Mouse (Mus musculus) intestine, postnatal 0 days (tissue): ENCODE data around the gene Txndc11. TPM values are rescaled to one million over a fixed set of nuclear protein-coding genes. Genes with fewer than 3 reads are reported as not detected.
A peak's percentile ranks its signal among the peaks of the same experiment; 100 is the strongest.

Experiments used
- ATAC-seq: fragments of 200-750 bp; cut with Nextera tagmentation; 2 replicates; pipeline ENCODE4 v1.8.0; 2017; ENCODE audit warnings: mild to moderate bottlenecking, moderate TSS enrichment, moderate library complexity
- H3K27ac ChIP-seq: fragments of 300-500 bp; sonication (generic); 2 replicates; pipeline ENCODE4 v1.5.1; 2014; ENCODE audit warnings: mild to moderate bottlenecking, low read depth, low read length, moderate library complexity
- H3K27me3 ChIP-seq: fragments of 300-500 bp; sonication (generic); replicated peaks from 2 replicates; pipeline ENCODE4 v1.6.1; 2014; ENCODE audit warnings: low read length, mixed read lengths; ENCODE audit not compliant: control insufficient read depth, insufficient read depth
- H3K36me3 ChIP-seq: fragments of 300-500 bp; sonication (generic); 2 replicates; pipeline ENCODE4 v1.6.1; 2014; ENCODE audit warnings: mild to moderate bottlenecking, moderate library complexity; ENCODE audit not compliant: control insufficient read depth, insufficient read depth
- H3K4me1 ChIP-seq: fragments of 300-500 bp; sonication (generic); replicated peaks from 2 replicates; pipeline ENCODE4 v1.6.1; 2014; ENCODE audit warnings: antibody characterized with exemption, low read length, mixed read lengths; ENCODE audit not compliant: control insufficient read depth, insufficient read depth
- H3K4me2 ChIP-seq: fragments of 300-500 bp; sonication (generic); replicated peaks from 2 replicates; pipeline ENCODE4 v1.6.1; 2014; ENCODE audit warnings: low read depth, mild to moderate bottlenecking, moderate library complexity
- H3K4me3 ChIP-seq: fragments of 300-500 bp; sonication (generic); 2 replicates; pipeline ENCODE4 v1.5.1; 2014; ENCODE audit warnings: low read depth, low read length
- H3K9ac ChIP-seq: fragments of 300-500 bp; sonication (generic); 2 replicates; pipeline ENCODE4 v1.6.1; 2014; ENCODE audit warnings: mild to moderate bottlenecking, low read depth, low read length
- H3K9me3 ChIP-seq: fragments of 300-500 bp; sonication (generic); 2 replicates; pipeline ENCODE4 v1.6.1; 2016; ENCODE audit warnings: mixed run types; ENCODE audit not compliant: control insufficient read depth
- CTCF ChIP-seq: sonication (generic); IDR thresholded peaks from 2 replicates; pipeline ENCODE4 v1.5.1; 2016; ENCODE audit warnings: low read depth, mild to moderate bottlenecking, control low read depth, antibody characterized with exemption, moderate library complexity
- WGBS: fragments of 180-500 bp; shearing (Covaris S2); extraction: QIAGEN DNeasy Blood & Tissue Kit; methylation state at CpG from one replicate; pipeline ENCODE4 v1.1.7; 2014; 5-methylcytosine and 5-hydroxymethylcytosine counted together
- polyA plus RNA-seq: library from polyadenylated mRNA; unstranded; fragments of >200 nt; fragmentation: Nextera tagmentation; extraction: Ambion mirVana; gene quantifications from 2 replicates; pipeline ENCODE4 v1.2.1, GENCODE M21; 2015

Gene Txndc11
- polyA plus RNA-seq, 1 experiment from 2014 or later = 26.8 TPM

DNA sequence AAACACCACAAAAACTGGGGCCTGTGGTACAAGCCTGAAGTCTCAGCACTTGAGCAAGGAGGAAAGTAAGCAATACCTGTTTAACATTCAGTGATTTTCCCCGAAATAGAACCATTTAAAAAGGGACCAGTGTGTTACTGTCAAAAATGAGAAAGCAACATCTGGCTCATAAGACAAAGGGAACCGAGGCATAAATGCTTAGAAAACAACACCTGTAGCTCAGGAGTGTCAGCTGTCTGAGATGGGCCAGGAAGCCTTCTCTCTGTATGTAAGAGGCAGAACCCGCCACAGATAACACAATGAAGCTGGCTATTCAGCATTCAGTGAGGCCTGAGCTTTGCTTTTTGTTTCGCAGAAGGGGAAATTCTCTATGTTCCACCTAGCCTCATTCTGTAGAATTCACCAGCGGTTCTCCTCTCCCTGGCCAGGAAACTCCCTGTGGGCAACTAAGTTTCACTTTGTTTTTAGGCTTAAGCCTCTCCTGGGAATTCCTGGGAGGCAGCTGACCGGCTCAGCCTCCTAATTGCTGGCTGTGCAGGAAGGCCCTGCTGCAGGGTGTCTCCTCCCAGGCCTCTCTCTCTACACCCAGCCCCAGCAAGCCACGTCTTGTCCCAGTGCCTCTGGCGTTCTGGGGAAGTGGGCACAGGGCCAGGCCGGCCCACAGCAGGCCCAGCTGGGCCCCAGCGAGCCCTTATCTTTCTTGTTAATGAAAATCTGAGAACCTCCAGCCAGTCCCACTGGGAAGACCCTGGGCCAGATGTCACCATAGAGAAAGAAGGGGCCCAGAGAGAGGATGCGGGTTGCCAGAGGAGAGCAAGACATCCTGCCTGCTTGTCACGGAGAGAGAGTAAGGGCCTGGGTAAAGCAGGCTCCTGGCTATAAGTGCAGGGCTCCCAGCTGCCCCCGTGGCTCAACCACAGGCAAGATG lies 71.4 kb downstream of the Txndc11 start:
- H3K9ac ChIP-seq = peak overlapping the region; percentile 26; the same call in 1 of the 2 replicates
- H3K4me3 ChIP-seq = no peak overlapping the region
- no peak for ATAC-seq
- 36% methylated on average over 13 of the region's 13 CpGs for WGBS
- H3K4me1 ChIP-seq = peaks cover 3% of the 10 kb centered on the region
- TF ChIP-seq CTCF = no peak
- H3K27me3 ChIP-seq = no peaks in the 10 kb centered on the region
- no peaks in the 10 kb centered on the region for H3K9me3 ChIP-seq
- 0 out of 2 replicates have a peak overlapping the region, but pooled peaks have one; percentile 17 for H3K4me2 ChIP-seq
- peak overlapping the region; percentile 68 for H3K27ac ChIP-seq
- no peaks in the 10 kb centered on the region for H3K36me3 ChIP-seq

DNA sequence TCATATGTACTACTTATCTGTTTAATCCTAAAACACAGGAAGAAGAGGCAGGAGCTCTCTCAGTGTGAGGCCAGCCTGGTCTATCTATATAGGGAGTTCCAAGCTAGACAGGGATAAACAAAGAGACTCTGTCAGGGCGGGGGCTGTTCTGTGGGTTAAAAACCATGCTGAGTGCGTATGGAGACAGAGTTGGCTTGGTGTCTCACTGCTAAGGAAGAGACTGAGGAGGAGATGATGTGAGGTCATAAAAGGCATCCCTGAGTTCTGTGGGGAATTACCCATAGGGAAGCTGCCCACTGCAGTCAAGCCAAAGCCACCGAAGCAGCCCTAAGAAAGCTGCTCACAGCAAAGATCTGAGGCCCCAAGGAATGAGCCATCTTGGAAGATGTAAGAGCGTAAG lies 73.8 kb downstream of the Txndc11 start, which contains the start of gene Snn:
Gene Snn (plus strand): TSS at position 301 of the 400 bp plus-strand sequence.
- 87% methylated on average over 4 of the region's 4 CpGs for WGBS
- Histone ChIP-seq H3K4me3 (no peak within 1 kb of the TSS), H3K9ac (no peak within 1 kb of the TSS), H3K27me3 (no peaks in the 10 kb centered on the region), H3K27ac (no peak within 1 kb of the TSS), H3K4me2 (no peak within 1 kb of the TSS), H3K4me1 (peaks cover 1% of the 10 kb centered on the region), H3K36me3 (no peaks in the 10 kb centered on the region), H3K9me3 (no peaks in the 10 kb centered on the region)
- no peak for ATAC-seq
- no peak for TF ChIP-seq CTCF

DNA sequence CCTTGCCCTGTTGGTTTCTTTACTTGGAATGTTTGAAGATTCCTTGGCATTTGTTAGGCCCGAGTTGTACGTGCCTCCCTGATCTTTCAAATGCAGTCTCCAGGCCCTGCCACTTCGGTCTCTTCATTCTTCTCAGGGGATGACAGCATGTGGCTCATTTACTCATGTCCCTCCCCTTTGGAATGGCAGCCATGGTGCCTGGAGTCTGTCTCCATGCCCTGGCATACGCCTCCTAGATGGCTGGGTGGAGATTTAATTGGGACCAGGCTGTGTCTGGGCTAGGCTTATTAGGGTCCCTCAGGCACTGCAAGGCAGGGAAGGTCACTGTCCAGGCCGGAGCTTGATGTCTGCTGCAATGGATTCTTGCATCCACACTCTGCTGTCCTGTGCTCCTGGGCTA lies 78.5 kb downstream of the Txndc11 start:
- ATAC-seq = no peak
- WGBS = 86% methylated on average over 5 of the region's 5 CpGs

DNA sequence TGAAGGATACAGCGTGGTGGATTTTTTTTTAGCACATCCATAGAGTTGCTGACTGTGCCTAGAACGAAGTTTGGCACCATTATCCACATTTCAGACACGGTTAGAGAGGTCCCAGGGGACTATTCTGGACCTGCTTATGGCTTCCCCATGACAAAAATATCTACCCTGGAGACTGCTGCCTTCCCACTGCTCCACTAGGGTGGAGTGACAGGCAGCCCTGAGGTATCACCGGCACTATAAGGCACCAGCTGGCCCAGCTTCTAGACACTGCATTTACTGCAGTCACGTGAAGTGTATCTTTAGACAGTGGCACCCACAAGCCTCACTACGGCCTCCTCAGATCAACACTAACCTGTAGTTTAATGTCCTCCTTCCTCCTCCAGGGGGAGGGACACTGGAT lies 79.6 kb downstream of the Txndc11 start:
- Histone ChIP-seq H3K4me1 (no peaks in the 10 kb centered on the region), H3K27me3 (no peaks in the 10 kb centered on the region), H3K9ac (no peak overlapping the region), H3K27ac (no peak overlapping the region), H3K9me3 (no peaks in the 10 kb centered on the region), H3K4me2 (no peak overlapping the region), H3K4me3 (no peak overlapping the region), H3K36me3 (no peaks in the 10 kb centered on the region)
- 81% methylated on average over 6 of the region's 6 CpGs for WGBS
- TF ChIP-seq CTCF = no peak
- ATAC-seq = no peak

More for the DNA sequence above, 78.5 kb downstream of the Txndc11 start:
- no peaks in the 10 kb centered on the region for H3K36me3 ChIP-seq
- H3K27me3 ChIP-seq = no peaks in the 10 kb centered on the region
- no peaks in the 10 kb centered on the region for H3K4me1 ChIP-seq
- H3K27ac ChIP-seq = no peak overlapping the region
- H3K9me3 ChIP-seq = no peaks in the 10 kb centered on the region
- no peak overlapping the region for H3K4me3 ChIP-seq
- TF ChIP-seq CTCF = no peak
- H3K4me2 ChIP-seq = no peak overlapping the region
- no peak overlapping the region for H3K9ac ChIP-seq

DNA sequence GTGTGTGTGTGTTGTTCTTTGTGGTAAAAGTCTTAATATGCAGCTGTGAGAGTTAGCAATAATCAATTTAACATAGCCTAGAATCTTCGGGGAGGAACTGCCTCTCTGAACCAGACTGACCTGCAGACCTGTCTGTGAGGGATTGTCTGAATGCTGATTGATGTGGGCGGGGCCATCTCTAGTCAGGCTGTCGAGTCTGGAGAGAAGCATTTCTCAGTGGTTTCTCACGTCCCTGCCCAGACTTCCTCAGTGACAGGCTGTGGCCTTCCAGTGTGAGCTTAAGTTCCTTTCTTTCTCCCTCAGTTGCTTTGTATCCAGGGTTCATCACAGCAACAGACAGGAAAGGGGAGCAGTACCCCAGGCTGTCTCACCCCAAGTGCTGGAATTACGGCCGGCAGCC lies 80.0 kb downstream of the Txndc11 start:
- no peaks in the 10 kb centered on the region for H3K4me1 ChIP-seq

DNA sequence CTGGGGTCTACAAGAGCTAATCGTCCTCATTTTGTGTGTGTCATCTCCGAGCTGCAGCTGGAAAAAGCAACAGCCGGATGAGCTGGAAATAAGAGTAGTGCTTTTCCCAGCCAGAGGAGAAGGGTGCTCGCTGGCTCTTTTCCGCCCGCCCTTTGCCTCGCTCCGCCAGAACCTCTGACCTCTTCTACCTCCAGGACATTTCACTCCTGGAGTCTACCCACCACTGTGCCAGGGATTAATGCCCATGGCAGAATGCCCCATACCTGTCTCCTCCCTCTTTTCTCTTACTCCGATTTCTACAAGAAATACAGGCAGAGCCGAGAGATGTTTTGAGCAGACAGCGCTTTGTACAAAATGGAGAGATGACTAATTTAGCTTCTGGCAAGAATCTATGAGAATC lies 83.3 kb downstream of the Txndc11 start:
- Histone ChIP-seq H3K4me1 (no peaks in the 10 kb centered on the region), H3K4me3 (no peak overlapping the region), H3K27me3 (no peaks in the 10 kb centered on the region), H3K9me3 (no peaks in the 10 kb centered on the region), H3K27ac (no peak overlapping the region), H3K36me3 (no peaks in the 10 kb centered on the region), H3K4me2 (no peak overlapping the region), H3K9ac (no peak overlapping the region)
- no peak for ATAC-seq
- no peak for TF ChIP-seq CTCF
- WGBS = 90% methylated on average over 11 of the region's 11 CpGs

More for the DNA sequence above, 80.0 kb downstream of the Txndc11 start:
- H3K4me2 ChIP-seq = no peak overlapping the region
- H3K36me3 ChIP-seq = no peaks in the 10 kb centered on the region
- no peak for ATAC-seq
- no peaks in the 10 kb centered on the region for H3K9me3 ChIP-seq
- no peak overlapping the region for H3K4me3 ChIP-seq
- no peak overlapping the region for H3K27ac ChIP-seq
- H3K9ac ChIP-seq = no peak overlapping the region
- TF ChIP-seq CTCF = no peak
- H3K27me3 ChIP-seq = no peaks in the 10 kb centered on the region
- 59% methylated on average over 6 of the region's 6 CpGs for WGBS
